Mouse (Mus musculus): ENCODE measurements around the gene Slc6a9. TPM values are rescaled to one million over a fixed set of nuclear protein-coding genes. Genes with fewer than 3 reads are reported as not detected.

The Slc6a9 gene
- total RNA-seq, 2 experiments from 2014 or later, result 32.2 to 33.2 TPM

DNA sequence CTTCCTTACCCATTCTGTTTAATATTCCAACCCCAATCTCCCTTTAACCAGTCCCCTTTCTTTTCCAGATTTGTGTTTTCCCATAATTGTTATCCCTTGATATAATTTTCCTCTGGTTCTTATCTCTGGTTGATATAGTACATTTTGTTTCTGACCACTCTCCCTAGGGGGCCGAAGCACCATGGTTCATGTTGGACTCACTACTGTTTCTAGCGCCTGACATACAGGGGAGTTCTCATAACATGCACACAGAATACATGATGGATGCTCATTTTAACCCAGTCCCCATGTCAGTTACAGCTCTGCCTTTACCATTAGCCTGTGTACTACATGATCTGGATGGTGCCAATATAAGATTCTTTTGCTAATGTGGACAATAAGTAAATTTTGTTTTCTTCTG, 53.6 kb downstream of the Slc6a9 start:
- Histone ChIP-seq H3K4me3 (peak overlapping the region; percentile 64), H3K27ac (peak overlapping the region; percentile 97; the same call in 1 of the 2 replicates)

DNA sequence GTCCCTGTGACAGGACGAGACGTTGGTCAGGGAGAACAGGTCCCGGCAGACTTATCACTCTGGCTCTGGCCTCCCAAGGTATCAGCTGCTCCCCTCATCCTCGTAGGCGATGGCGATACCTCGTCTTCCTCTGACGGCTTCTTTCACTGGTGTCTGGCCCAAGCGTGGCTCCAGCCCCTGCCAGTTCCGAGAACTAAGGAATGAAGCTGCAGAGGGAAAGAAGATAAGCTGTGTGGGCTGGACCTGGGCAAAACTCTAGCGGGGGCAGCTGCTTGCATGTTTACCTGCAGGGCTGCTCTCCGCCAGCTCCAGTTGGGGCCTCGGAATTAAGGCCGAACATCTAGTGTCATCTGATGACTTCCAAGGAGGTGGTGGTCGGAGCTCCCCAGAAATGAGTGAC, 55.2 kb downstream of the Slc6a9 start:
- DNase-seq (ENCODE audit: low spot score in 2 of 2), result no peak
- no peak for TF ChIP-seq CTCF (conservative IDR thresholded peaks at IDR 0.05)
- no peak overlapping the region for H3K27ac ChIP-seq
- no peak overlapping the region for H3K4me3 ChIP-seq

More for the DNA sequence above, 53.6 kb downstream of the Slc6a9 start:
- TF ChIP-seq CTCF (conservative IDR thresholded peaks at IDR 0.05), result no peak
- DNase-seq (ENCODE audit: low spot score in 2 of 2), result no peak

DNA sequence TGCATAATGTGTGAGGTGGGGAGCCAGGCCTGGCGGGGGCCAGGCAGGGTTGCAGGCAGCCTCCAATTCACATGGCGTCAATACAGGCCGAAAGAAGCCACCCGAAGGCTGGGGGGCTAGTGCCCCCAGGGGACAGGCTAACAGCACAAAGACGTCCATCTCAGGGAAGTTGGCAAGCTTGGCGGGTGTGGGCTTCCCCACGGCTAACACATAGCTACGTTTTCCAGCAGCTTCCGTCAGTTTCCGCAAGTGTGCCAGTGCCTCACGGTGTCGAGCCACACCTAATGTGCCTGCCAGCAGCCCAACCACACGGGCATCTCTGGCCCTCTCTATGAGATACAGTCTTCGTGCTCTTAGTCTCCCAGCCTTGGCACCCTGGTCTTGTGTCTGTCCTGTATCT, 55.7 kb downstream of the Slc6a9 start:
- DNase-seq (ENCODE audit: low spot score in 2 of 2), result no peak
- Histone ChIP-seq H3K27ac (no peak overlapping the region), H3K4me3 (no peak overlapping the region)
- no peak for TF ChIP-seq CTCF (conservative IDR thresholded peaks at IDR 0.05)

DNA sequence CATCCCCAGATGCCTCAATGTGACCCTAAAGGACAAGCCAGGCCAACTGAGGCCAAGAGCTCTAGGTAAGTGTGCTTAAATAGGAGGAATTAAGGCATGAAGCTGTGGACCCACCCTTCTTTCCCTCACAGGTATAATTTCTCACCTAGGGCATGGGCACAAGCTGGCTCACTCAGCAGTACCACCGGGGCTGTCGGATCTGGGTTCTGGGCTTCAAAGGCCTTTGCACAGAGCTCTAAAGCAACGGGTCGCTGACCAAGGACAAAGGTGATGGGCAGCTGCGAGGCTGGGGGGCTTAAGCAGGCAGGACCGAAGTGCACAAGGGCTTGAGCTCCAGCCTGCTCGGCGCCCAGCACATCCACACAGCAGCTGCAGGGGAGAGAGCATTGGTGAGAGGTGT, 56.4 kb downstream of the Slc6a9 start:
- Histone ChIP-seq H3K27ac (no peak overlapping the region), H3K4me3 (no peak overlapping the region)
- DNase-seq (ENCODE audit: low spot score in 2 of 2), result no peak
- TF ChIP-seq CTCF (conservative IDR thresholded peaks at IDR 0.05), result no peak

DNA sequence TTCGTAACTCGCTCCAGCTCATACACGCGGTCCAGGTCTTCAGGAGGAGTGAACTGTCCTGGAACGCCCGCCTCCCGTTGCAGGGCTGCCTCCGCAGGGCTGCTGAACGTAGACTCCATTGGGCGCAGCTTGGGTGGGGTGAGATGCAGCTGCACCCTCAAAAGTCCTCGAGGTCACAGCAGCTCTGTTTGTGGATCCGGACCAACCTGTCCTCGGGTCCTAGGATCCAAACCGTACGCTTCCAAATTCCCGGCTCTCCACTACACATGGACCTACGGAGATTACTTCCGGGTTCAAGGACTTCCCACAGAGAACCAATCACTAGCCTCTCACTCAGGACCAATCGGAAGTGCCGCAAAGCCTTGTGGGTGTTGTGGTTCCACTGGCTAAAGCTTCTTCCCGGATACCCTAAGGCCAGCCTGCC, 57.4 kb downstream of the Slc6a9 start, which contains the start of gene Dph2:
TSS of gene Dph2 (minus strand) at position 295 of the 424 bp plus-strand sequence.
- TF ChIP-seq CTCF (conservative IDR thresholded peaks at IDR 0.05), result no peak
- H3K4me3 ChIP-seq, result peak within 1 kb of the TSS; percentile 84

DNA sequence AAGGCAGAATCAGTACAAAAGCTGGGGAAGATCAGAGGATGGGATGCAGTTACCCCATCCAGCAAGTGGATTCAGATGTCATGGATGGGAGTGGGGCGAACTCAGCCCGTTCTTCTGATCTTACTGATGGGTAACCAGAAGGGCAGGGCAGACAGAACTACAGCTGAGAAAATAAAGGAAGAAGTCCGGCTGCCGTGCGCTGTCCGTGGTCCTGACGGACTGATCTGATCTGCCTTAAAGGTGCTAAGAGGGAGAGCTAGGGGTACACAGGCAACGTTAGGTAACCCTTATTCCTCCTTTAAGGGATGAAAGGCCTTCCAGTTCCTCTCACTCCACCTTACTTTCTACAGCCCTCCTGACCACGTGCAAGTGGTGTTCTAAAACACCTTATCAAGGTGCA, 59.1 kb downstream of the Slc6a9 start:
- DNase-seq (ENCODE audit: low spot score in 2 of 2), result no peak
- Histone ChIP-seq H3K4me3 (no peak overlapping the region), H3K27ac (no peak overlapping the region)
- TF ChIP-seq CTCF (conservative IDR thresholded peaks at IDR 0.05), result no peak

More for the DNA sequence above, 57.4 kb downstream of the Slc6a9 start, which contains the start of gene Dph2:
- peak within 1 kb of the TSS; percentile 76 for H3K27ac ChIP-seq
- DNase-seq (ENCODE audit: low spot score in 2 of 2), result peak; percentile 76 to 91

DNA sequence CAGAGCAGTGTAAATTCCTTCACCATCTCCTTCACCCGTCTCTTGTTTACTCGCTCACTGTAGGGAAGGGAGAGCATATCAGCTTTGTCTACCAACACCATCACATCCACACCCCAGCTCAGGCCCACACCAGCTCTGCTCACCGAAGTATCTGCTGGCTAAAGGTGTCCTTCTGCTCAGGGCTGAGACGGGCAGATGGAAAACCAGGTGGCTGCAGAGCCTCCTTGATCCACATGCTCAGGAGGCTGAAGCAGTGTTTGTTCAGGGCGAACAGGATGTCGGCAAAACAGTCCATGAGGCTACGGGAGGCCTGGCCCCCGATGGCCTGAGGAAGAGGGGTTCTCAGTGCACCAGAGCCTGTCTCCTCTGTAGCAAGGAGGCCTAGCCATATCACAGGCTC, 60.3 kb downstream of the Slc6a9 start:
- DNase-seq (ENCODE audit: low spot score in 2 of 2), result no peak
- Histone ChIP-seq H3K4me3 (no peak overlapping the region), H3K27ac (no peak overlapping the region)
- TF ChIP-seq CTCF (conservative IDR thresholded peaks at IDR 0.05), result no peak

DNA sequence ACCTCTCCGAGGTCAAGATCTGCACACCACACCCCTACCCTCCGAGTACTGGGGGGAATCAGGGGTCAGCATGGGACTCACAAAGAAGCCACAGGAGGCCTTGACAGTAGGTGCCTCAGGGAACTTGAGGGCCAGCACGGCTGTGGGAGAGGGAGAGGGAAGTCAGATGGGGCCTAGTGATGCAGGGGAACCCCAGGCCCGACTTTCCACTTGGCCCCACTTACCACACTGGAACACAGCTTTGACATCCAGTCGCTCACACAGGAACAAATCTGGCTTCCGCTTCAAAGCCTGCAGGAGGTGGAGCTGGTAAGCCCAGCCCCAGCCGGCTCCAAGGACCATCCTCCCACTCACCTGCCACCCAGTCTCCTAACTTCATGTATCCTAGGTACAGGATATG, 61.0 kb downstream of the Slc6a9 start:
- DNase-seq (ENCODE audit: low spot score in 2 of 2), result no peak
- TF ChIP-seq CTCF (conservative IDR thresholded peaks at IDR 0.05), result no peak
- H3K27ac ChIP-seq, result no peak overlapping the region
- no peak overlapping the region for H3K4me3 ChIP-seq

DNA sequence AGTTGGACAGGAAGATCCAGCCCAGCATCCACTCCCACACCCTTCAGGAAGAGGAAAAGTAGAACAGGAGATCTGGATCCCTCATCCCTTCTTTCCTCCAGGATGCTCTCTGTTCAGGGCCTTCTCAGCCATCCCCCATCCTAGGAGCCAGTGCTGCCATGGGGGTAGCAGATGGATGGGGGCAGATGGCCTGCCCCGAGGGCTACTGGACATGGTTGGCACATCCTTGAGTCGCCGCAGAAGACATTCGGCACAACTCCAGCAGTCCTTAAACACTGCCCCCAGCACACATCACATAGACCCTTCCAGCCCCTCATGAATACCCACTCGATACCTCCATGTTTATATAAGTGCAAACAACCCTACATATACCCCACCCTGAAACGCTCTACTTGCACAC, 61.7 kb downstream of the Slc6a9 start:
- no peak overlapping the region for H3K4me3 ChIP-seq
- TF ChIP-seq CTCF (conservative IDR thresholded peaks at IDR 0.05), result no peak
- H3K27ac ChIP-seq, result no peak overlapping the region
- no peak for DNase-seq (ENCODE audit: low spot score in 2 of 2)

DNA sequence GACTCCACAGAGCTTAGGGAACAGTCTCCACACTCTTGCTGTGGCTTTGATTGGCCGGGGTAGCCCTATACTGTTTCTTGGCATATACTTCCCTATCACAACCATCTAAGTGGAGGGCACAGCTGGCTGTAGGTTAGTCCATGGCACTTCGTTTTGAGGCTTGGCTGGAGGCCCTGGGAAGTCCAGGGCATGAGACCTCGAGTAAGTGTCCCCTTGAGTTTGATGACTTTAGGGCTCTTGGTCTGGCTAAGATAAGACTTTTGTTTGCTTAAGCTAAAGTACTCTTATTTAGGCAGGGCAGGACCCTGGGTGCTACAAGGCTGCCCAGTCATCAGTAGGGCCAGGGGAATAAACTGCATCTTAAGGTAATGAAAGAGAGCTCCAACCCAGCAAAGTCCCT, 63.8 kb downstream of the Slc6a9 start:
- H3K4me3 ChIP-seq, result no peak overlapping the region
- no peak for DNase-seq (ENCODE audit: low spot score in 2 of 2)
- H3K27ac ChIP-seq, result no peak overlapping the region
- no peak for TF ChIP-seq CTCF (conservative IDR thresholded peaks at IDR 0.05)

DNA sequence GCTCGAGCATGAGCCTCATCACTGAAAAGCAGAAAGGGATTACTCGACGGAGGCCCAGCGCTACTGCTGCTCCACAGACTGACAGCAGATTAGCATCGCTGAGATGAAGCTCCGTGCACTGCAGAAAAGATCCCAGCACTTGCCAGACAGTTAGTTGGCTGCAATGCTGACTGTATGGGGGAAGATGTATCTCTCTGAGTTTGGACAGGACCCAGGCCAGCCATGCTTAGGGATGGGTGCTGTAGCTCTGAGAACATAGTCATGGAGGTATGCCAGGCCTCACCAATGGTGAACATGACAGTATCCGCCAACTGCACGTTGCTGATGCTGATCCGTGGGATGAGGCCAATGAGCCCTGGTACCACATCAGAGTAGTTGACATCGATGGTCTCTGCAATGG, 69.8 kb downstream of the Slc6a9 start:
- no peak for TF ChIP-seq CTCF (conservative IDR thresholded peaks at IDR 0.05)
- peak in 1 of 2 experiments; percentile 67 for DNase-seq (ENCODE audit: low spot score in 2 of 2)
- peak overlapping the region; percentile 79 for H3K27ac ChIP-seq
- H3K4me3 ChIP-seq, result no peak overlapping the region

DNA sequence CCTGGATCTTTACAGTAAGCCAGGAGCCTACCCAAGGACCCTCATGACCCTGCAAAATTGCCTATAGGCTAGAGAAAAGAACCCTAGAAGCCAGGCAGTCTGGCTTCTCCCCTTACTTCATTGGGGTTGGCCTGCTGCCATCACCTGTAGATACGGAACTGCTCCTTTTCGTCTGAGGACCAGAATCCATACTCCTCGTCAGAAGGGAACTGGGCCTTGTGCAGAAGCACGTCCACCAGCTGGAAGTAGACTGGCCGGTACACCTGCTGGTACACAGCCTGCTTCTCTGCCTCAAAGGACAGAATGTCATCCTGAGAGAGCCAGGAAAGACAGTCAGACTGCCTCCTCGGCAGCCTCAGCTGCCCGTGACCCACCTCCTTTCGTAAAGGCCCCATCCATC, 70.5 kb downstream of the Slc6a9 start:
- Histone ChIP-seq H3K4me3 (no peak overlapping the region), H3K27ac (peak overlapping the region; percentile 79)
- no peak for TF ChIP-seq CTCF (conservative IDR thresholded peaks at IDR 0.05)
- DNase-seq (ENCODE audit: low spot score in 2 of 2), result no peak

DNA sequence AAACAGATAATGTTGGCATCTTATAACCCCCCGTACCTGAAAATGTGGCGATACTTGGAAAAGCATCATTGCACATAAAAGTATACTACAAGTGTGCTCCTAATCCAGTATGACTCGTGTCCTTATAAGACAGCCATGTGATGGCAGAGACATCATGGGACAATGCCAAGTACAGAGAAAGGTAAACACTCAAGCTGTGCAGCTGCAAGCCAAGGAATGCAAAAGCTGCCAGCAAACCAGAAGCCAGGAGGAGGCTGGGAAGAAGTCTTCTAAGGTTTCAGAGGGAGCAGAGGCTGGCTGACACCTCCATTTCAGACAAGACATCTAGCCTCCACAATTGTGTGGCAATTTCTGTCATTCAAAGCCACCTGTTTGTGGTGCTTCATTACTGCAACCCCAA, 71.9 kb downstream of the Slc6a9 start:
- no peak for DNase-seq (ENCODE audit: low spot score in 2 of 2)
- no peak overlapping the region for H3K4me3 ChIP-seq
- no peak for TF ChIP-seq CTCF (conservative IDR thresholded peaks at IDR 0.05)
- peak overlapping the region; percentile 28 for H3K27ac ChIP-seq

DNA sequence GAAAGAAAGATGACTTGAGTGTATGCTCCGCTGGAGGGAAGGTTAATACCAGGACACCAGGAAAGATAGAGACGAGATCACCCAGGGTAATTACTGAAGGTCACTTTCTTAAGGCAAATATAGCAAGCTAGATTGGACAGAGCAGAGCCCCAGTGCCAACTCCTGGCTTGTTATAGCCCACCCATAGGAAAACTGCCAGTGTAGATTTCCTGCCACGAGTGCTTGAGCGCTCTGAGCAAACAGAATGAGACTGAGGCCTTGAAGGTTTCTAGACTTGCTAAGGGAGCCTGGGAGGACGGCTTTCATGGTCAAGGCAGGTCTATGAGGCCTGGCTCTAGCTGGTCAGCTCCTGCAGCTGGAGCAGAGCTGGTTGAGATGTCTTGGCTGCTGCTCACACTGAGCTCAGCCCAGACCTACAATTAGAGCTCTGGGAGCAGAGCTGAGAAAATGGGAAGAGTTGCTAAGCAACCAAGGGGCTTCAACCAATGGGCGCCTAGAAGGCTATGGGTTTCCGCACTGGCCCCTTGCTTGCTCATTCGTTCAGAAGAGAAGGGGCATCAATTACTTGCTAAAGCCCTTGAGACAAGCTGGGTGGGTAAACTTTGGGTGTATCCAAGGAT, 74.6 kb downstream of the Slc6a9 start:
- DNase-seq (ENCODE audit: low spot score in 2 of 2), result no peak
- peak overlapping the region; percentile 44 for H3K4me3 ChIP-seq
- peak overlapping the region; percentile 87 for H3K27ac ChIP-seq
- no peak for TF ChIP-seq CTCF (conservative IDR thresholded peaks at IDR 0.05)
